Mouse (Mus musculus) layer of hippocampus, adult 2 months (tissue): ENCODE measurements around the gene Ints7. TPM values are rescaled to one million over a fixed set of nuclear protein-coding genes. Genes with fewer than 3 reads are reported as not detected.

ENCODE experiments used
- DNase-seq, 2 experiments: peaks; one replicate each; pipeline ENCODE4 v3.0.0; 2022; ENCODE audit warnings: low spot score in 2 of 2
- H3K27ac ChIP-seq: fragments of 200-600 bp; 2 replicates; pipeline ENCODE4 v1.8.1; 2022
- H3K4me3 ChIP-seq: fragments of 200-600 bp; 2 replicates; pipeline ENCODE4 v1.8.1; 2022; ENCODE audit warnings: mild to moderate bottlenecking
- CTCF ChIP-seq: fragments of 200-600 bp; conservative IDR thresholded peaks from 2 replicates; pipeline ENCODE4 v1.8.1; 2022; ENCODE audit warnings: antibody characterized with exemption, mild to moderate bottlenecking, moderate library complexity
- long read RNA-seq, 2 experiments: library from polyadenylated mRNA; stranded (forward); transcript quantifications; one replicate each; pipeline ENCODE4 v2.0.0; 2021; ENCODE audit warnings: borderline mapping rate in 2 of 2
- total RNA-seq, 2 experiments: library from RNA; stranded (reverse); gene quantifications; 2 replicates each; pipeline ENCODE4 v1.2.3; 2021

The Ints7 gene
- 10 to 100 TPM; 23.2 to 25.8 TPM for total RNA-seq
- long read RNA-seq, experiment 1, full-length matches to known transcripts = 4 of 10 reads
- long read RNA-seq, experiment 1, partial matches to known transcripts = 2 of 10 reads
- long read RNA-seq, experiment 1, other reads (novel, unspliced or antisense) = 4 of 10 reads
- long read RNA-seq, experiment 2, full-length matches to known transcripts = 9 of 21 reads
- long read RNA-seq, experiment 2, partial matches to known transcripts = 3 of 21 reads
- long read RNA-seq, experiment 2, other reads (novel, unspliced or antisense) = 9 of 21 reads

DNA sequence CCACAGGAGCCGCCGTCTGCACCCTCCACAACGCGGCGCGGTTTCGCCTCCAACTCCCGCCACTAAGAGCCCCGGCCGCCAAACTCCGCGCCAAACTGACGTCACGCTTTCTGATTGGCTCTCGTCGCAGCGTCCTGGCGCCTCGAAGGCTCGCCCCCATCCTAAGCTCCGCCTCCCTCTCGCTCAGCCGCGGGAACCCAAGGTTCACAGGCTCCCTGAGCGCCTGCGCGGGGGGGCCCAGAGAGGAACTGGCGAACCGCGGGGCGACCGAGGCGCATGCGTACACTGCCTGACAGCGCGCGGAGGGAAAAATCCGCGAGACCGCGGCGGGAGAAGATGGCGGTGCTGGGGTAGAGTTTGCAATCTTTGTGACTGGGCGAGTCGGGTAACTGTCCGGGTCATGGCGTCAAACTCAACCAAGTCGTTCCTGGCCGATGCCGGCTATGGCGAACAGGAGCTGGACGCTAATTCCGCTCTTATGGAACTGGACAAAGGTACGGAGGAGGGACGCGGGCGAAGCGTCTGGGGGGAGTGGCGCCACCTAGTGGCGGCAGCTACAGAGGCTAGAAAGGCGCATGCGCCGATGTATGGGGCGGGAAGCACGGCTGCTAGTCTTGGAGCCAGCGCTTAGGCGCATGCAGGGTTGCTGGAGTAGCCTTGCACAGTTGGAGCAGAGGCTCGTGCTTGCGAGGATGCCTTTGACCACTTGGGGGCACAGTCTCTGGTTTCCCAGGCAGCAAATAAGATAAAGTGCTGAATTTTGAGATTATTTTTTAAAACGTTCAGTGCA lies at the start of gene Ints7, which contains the start of gene Dtl:
TSS of gene Ints7 (plus strand) at position 179 of the 790 bp plus-strand sequence.
TSS of gene Dtl (minus strand) at position 87 of the 790 bp plus-strand sequence.
- peak; percentile 99 for TF ChIP-seq CTCF
- peak within 1 kb of the TSS; percentile 95 for H3K4me3 ChIP-seq
- peak within 1 kb of the TSS; percentile 93 for H3K27ac ChIP-seq
- peak; percentile 98 to 99 for DNase-seq

DNA sequence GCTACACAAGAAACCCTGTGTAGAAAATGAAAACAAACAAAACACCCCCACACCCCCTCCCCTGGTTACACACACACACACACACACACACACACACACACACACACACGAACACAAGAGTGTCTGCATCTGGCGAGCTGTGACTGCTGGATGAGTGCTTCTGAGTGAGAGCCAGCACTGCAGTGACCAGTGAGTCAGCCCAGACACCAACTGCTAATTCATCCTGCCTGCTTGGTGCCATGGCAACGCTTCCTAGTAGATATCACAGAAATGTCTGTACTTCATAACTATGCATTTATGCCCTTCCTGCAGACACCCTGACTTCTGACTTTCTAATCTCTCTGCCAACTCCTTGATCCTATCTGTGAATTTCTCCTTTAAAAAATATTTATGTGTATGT lies 48.3 kb upstream of the Ints7 start:
- H3K27ac ChIP-seq = no peak overlapping the region; the same call in 1 of the 2 replicates
- no peak for TF ChIP-seq CTCF
- DNase-seq = peak; percentile 19 to 61
- no peak overlapping the region for H3K4me3 ChIP-seq

DNA sequence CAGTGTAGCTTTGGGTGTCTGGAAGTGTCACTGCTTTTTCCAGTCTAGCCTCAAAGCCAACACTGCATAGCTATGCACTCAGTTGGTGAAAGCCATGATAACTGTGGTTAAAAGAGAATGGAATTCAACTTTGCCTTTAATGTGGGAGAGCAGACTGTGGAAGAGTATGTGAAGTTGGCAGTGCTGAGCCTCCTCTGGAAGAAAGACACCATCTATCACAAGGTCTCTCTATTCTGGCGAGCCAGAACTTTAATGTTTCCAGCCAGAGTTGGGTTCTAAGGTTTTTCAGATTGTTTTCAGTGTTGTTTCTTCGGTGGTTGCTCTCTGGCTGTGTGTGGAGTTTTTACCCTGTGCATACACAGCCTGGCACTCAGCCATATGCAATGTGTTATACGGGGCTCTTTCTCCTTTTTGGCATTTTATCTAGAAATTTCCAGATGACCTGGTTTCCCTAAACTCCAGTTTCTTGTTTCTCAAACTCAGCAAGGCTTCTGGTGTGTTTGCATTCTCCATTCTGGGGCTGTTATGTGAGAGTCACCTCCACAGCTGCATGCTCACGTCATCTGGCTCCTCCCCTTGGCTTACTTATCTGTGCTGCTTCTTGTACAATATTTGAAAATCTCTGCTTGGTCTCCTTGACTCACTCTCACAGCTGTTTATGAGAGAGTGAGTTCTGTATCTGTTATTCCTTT lies 47.4 kb upstream of the Ints7 start:
- H3K4me3 ChIP-seq = no peak overlapping the region
- H3K27ac ChIP-seq = peak overlapping the region; percentile 33; the same call in 1 of the 2 replicates
- no peak for TF ChIP-seq CTCF
- DNase-seq = no peak

DNA sequence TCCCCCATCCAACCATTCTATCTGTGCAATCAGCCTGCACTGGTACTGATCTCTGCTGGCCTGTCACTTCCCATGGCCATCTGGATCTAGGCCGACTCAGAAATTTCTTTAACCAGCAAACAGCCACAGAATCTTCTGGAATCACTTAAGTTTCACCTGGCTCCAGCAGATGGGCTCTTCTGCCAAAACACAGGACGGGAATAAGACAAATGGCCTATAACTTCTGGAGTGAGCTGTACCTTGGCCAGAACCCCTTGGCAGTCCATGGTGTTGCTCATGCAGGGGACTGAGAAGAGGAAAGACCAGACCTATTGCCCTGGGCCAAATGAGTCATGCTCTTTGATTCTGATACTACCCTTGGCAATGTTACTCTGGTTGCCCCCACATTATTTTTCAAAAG lies 46.0 kb upstream of the Ints7 start:
- H3K27ac ChIP-seq = no peak overlapping the region
- no peak overlapping the region for H3K4me3 ChIP-seq
- DNase-seq = no peak
- no peak for TF ChIP-seq CTCF

DNA sequence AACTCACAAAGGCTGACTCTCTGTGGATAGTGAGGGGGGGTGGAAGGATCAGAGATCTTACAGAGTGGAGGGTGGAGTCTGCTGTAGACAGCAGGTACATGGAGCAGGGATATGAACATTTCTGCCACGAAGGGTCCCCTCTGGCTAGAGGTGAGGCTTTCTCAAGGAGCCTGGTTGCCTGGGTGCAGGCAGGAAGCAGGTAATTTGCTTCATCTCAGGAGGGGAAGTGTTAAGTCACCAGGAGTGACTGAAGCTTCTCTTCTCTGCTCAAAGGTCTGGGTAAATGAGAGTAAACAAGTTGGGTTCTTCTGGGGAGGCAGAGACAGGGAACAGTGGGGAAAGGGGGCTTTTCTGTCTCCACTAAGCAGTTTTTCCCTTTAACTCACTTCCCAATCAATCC lies 44.4 kb upstream of the Ints7 start:
- no peak overlapping the region for H3K27ac ChIP-seq
- TF ChIP-seq CTCF = no peak
- no peak for DNase-seq
- H3K4me3 ChIP-seq = no peak overlapping the region

DNA sequence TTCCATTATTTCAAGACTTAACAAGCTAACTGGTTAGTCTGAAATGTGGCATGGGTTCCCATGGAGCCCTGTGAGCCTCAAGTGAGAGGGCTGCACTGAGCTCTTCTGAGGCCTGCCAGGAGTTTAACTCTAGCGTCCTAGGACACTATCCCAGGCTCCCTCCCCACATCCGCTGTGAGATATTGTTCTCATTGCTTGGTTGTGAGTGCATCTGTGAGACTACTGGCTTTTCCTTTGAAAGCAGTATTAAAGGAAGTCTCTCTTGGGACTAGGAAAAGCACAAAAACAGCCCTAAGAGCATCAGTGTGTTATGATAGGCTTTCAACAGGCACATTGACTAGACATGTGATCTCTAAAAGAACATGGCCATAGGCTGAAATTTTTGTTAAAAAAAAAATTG lies 40.5 kb upstream of the Ints7 start:
- no peak for DNase-seq
- Histone ChIP-seq H3K4me3 (no peak overlapping the region), H3K27ac (no peak overlapping the region)
- no peak for TF ChIP-seq CTCF

DNA sequence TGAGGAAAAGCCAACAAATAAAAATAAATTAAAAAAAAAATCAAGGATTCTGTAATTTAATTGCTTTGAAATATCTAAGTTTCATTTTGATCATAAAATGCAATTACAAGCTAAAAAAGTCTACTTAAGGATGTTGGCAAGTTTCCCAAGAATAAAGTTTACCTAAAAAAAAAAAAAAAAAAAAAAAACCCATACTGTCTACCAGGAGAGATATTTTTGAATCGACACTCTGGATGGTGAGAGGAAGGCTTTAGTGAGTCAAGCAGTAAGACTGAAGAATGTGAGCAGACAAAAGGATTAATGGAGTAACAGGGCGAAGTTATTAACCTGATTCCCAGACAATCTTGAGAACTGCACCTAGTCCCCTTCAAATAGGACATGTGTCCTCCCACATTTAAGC lies 35.1 kb upstream of the Ints7 start:
- Histone ChIP-seq H3K4me3 (no peak overlapping the region), H3K27ac (no peak overlapping the region)
- no peak for DNase-seq
- no peak for TF ChIP-seq CTCF

DNA sequence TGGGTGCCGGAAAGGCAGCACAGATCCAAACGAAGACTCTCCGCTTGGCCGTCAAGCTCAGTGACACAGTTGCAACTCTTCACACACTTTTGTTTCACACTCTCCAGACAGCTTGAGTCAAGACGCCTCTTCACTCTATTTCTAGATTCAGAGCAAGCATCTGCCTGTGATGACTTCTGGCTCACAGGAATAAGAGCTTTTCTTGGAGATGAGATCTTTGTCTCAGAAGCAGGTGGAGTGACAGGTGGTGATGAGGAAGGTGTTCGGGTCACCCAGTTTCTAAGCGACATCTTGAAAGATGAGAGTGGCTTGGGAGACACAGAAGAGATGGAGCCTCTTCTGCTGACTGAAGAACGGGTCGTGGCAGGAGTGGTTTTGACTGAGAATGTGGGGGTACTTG lies 34.4 kb upstream of the Ints7 start:
- peak; percentile 14 to 19 for DNase-seq
- Histone ChIP-seq H3K4me3 (no peak overlapping the region), H3K27ac (no peak overlapping the region)
- TF ChIP-seq CTCF = no peak

DNA sequence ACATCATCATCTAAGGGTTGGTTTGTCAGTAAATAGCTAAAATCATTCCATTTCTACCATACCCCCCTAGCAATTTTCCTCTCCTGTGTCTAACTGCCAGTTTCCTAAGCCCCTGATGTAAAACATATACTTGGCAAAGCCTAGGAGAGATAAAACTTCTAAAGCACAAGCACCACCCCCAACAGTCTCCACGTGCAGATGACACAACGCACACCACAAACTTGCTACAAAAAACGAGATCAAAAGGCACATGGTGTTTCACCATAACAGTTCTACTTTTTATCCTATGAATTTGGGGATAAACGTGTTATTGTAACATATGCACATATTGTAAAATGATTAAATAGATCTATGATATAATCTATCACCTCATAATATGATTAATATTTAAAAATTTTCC lies 33.8 kb upstream of the Ints7 start:
- DNase-seq = no peak

DNA sequence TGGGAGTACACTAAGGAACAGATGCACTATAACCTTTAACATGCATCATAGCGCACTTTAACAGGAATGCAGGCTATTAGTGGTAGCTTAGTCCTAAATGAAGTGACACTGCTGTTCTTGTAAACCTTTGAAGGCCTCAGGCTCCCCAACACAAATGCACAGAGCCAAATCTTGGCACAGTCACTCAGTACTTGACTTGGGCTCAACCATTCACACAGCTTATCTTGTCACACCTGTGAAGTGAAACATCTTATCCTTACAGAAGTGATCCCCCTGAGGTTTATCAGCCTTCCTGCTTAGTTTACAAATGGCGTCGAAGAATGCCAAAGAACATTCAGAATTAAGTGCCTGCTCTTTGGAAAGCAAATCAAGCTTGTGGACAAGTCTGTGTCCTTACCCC lies 31.7 kb upstream of the Ints7 start:
- no peak overlapping the region for H3K27ac ChIP-seq
- H3K4me3 ChIP-seq = no peak overlapping the region
- TF ChIP-seq CTCF = no peak
- no peak for DNase-seq

More for the DNA sequence above, 33.8 kb upstream of the Ints7 start:
- no peak for TF ChIP-seq CTCF
- Histone ChIP-seq H3K27ac (no peak overlapping the region), H3K4me3 (no peak overlapping the region)

DNA sequence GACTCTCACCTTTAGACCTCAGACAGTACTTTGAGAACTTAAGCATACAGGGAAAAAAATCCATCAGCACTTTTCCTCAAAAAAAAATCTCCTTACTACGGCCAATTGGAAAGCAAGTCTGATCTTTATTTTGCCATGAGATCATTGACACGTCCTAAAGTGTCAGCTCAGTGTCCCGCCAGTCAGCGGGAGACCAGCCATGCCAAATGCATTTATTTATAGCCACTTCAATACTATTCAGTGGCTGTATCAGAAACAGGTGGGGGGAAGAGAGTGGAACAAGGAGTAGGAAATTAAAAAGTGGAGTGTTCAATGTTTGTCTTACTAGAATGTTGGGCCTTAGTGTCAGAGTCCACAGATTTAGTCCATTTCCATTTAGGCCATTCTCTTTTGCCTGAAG lies 24.6 kb upstream of the Ints7 start:
- H3K27ac ChIP-seq = no peak overlapping the region
- H3K4me3 ChIP-seq = no peak overlapping the region
- DNase-seq = no peak
- no peak for TF ChIP-seq CTCF

DNA sequence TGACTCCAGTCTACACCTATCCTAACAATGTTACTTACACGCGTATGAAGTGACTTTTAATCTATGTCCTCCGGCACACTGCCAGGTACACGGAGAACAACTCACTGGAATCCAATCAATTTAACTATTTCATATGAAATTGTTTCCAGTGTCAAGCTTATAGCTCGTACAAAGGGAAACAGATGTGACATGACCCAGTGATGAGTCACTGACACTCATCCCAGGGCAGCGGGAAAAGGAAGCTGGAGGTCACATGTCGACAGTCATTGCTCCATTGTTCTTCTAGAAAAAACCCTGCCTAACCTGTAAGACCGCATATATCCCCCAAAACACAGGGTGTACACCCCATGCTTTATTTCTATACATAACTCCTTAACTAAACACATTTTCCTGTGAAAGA lies 18.3 kb upstream of the Ints7 start:
- TF ChIP-seq CTCF = no peak
- Histone ChIP-seq H3K27ac (no peak overlapping the region), H3K4me3 (no peak overlapping the region)
- DNase-seq = no peak

DNA sequence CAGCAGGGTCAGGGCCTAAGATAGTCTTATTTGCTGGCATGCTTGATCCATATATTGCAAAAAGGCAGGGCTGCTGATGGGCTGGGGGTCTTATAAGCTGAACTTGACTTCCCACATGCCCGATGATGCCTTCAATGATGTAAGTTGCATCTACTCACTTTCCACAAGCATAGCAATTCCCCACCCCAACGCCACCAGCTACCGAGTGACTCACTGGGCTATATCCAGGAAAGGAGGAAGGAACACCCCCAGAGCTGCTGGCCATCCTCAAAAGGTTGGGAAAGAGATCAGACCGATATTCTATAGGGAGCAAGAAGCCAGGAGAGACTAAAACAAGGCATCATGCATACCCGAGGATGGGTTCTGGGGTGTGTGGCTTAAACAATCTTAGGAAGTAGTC lies 15.7 kb upstream of the Ints7 start:
- DNase-seq = no peak
- TF ChIP-seq CTCF = no peak
- H3K4me3 ChIP-seq = no peak overlapping the region
- no peak overlapping the region for H3K27ac ChIP-seq
